Mouse (Mus musculus): ENCODE measurements around the gene Uri1. TPM values are rescaled to one million over a fixed set of nuclear protein-coding genes. Genes with fewer than 3 reads are reported as not detected.

Uri1 gene
- polyA plus RNA-seq (2012; rRNA removed; ENCODE audit: low replicate concordance), result 7.2 and 9.3 TPM in 2 replicates

DNA sequence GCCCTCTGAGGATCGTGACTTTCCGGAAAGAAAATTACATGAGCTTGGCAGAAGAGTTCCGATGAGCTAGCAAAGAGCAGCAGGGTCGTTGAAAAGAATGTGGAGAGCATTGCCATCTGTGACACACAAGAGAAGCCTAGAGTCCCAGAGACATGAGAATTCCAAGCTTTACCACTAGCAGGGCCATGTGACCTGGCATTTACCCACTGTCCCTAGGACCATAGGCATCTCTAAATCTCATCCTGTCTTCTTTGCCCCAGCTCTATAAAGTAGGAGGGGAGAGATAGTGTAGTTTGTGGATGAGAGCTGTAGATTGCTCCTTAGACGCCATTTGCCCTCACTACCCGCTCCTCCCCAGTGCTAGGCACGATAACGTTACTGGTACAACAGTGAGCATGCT is at the start of gene Uri1:
Gene Uri1 (minus strand): TSS at position 101 of the 400 bp plus-strand sequence.

Other genes starting within 250 kb of the Uri1 start
- gene Zfp536, start 249.9 kb downstream of the Uri1 start, polyA plus RNA-seq (2012; rRNA removed; ENCODE audit: low replicate concordance), result 0.48 and 0.56 TPM in 2 replicates
- gene Ccne1, start 84.0 kb upstream of the Uri1 start, polyA plus RNA-seq (2012; rRNA removed; ENCODE audit: low replicate concordance), result 4.0 and 17.7 TPM in 2 replicates
- 43.0 and 74.2 TPM in 2 replicates for gene 1600014C10Rik, start 159.7 kb upstream of the Uri1 start, polyA plus RNA-seq (2012; rRNA removed; ENCODE audit: low replicate concordance)
- gene Plekhf1, start 204.5 kb upstream of the Uri1 start, polyA plus RNA-seq (2012; rRNA removed; ENCODE audit: low replicate concordance), result 7.6 and 8.7 TPM in 2 replicates
- gene Pop4, start 247.9 kb upstream of the Uri1 start, polyA plus RNA-seq (2012; rRNA removed; ENCODE audit: low replicate concordance), result 7.0 and 14.5 TPM in 2 replicates

Measured in mammary gland, adult 2 months (tissue).